Mouse (Mus musculus): Measurements from ENCODE around the gene Zc3h6.
"Not testable (repeated sequence)": the region's sequence is repeated elsewhere in the genome, so short reads cannot be mapped to it uniquely, and the experiment has no call there.

Zc3h6 gene

GRCm38 (mm10) chr2:128966641-128967580 lies at the start of gene Zc3h6:
TSS of gene Zc3h6 (plus strand) at chr2:128967402.
- peak; percentile 85 for DNase-seq (ENCODE audit: low read depth, low spot score)

DNA sequence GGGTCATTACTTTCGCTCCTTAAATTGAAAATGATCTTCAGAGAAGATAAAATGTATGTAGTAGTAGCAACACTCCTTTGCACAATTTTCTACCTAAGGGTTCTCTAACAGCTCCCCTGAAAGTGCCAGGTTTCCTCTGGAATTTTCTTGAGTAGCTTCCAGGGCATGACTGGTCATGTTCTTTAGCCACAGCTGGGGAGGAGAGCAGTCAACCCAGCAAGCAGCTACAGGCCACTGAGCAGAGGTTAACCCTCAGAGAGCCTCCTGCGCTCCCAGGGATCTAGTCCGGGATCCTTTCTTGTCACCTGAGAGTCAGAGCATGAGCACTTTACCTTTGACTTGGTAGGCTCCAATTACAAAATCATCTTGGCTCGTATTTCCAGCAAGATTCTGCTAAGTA lies 42.4 kb upstream of the Zc3h6 start:
- DNase-seq (ENCODE audit: low read depth, low spot score) = no peak

DNA sequence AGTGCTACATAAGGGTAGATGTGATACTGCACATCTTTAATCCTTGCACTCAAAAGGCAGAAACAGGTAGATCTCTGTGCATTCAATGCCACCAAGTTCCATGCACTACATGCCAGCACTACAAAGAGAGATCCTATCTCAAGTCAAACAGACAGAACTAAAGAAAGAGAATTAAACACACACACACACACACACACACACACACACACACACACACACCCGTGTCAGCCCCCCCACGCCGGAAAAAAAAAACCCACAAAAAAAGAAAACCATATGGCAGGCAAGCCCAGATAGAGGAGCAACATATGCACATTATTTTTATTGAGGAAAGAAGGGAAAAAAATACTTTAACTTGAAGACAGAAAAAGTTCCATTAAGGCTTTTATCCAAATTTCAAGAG lies 38.8 kb upstream of the Zc3h6 start:
- DNase-seq (ENCODE audit: low read depth, low spot score) = no peak

- DNase-seq (ENCODE audit: low read depth, low spot score) = no peak
These were observed 36.5 kb upstream of the Zc3h6 start for GRCm38 (mm10) chr2:128930704-128931103.

GRCm38 (mm10) chr2:128936256-128936655 lies 30.9 kb upstream of the Zc3h6 start:
- no peak for DNase-seq (ENCODE audit: low read depth, low spot score)

- peak; percentile 92 for DNase-seq (ENCODE audit: low read depth, low spot score)
These were observed 23.4 kb upstream of the Zc3h6 start, which contains the start of gene Zc3h8 for GRCm38 (mm10) chr2:128943538-128944528. TSS of gene Zc3h8 (minus strand) at chr2:128944077.

GRCm38 (mm10) chr2:128947962-128948588 lies 19.1 kb upstream of the Zc3h6 start:
- no peak for DNase-seq (ENCODE audit: low read depth, low spot score)

DNA sequence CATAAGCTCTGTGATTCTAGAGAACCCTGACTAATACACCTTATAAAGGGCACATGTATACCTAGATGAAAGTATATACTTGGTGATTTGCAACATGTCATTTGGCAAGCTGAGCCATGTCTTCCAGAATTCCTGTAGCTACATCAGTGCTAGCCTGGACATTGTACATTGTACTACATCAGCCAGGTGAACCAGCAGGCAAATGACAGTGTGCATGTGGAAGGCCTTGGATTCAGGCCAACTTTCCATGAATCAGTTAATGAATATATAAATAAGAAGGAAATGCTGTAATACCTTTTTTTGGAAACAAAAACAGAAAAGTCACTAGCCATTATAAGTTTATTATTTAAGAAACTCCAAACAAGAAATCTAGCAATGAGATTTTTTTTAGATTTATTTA lies 13.0 kb upstream of the Zc3h6 start:
- no peak for DNase-seq (ENCODE audit: low read depth, low spot score)

GRCm38 (mm10) chr2:128965505-128966105 lies 1.6 kb upstream of the Zc3h6 start:
- DNase-seq (ENCODE audit: low read depth, low spot score) = no peak

DNA sequence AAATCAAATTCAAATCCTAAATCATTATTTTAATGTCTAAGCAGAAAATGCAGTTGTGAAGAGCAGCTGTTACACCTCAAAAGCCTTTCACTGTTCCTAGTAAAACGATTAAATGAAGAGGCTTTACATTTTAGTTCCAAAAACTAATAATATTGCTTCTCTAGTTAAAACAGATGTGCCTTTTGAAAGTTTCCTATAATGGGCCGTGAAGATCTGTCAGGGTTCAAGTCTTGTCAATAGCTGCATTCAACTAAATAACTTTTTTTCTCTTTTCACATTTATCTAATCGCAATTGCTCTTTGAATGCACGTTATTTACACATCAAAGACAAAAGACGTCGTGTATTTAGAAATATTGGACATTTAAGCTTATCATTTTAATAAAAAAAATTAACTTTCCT lies 966 bp upstream of the Zc3h6 start:
- no peak for DNase-seq (ENCODE audit: low read depth, low spot score)

DNA sequence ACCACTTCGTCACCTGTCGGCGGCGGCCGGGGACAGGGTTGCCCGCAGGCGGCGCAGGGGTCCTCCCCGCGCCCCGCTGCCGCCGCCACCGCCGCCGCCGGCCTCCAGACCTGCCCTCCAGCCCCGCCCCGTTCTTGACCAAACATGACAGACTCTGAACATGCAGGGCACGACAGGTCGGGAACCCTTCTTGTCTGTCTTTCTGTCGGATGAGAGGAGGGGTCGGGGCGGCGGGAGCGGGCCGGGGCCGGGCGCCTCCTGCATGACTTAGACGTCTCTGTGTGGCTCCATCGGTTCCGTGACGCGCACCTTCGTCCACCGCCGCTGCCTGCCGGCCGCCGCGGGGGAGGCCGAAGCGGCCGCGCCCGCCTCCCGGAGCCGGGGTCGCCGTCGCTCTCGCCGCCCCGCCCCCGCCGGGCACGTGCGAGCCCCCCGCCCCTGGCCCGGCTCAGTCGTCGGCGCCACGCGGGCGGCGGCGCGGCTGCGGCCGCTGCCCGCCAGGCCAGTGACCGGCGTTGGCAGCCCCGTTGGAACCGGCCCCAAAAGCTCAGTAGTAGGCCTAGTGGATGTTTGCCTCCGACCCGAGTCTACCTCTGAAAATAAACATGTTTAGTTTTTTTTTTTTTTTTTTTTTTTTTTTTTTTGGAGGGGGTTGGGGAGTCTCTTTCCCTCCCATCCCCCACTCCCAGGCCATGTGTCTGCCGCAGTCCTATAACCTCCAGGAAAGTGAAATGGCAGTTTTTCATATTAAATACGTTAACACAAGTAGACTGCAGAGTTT lies 649 bp downstream of the Zc3h6 start, which contains the start of gene Gm10762:
Gene Gm10762 (minus strand): TSS at position 65 of the 781 bp plus-strand sequence.
- DNase-seq (ENCODE audit: low read depth, low spot score) = peak; percentile 42

- no peak for DNase-seq (ENCODE audit: low read depth, low spot score)
These were observed 1.4 kb downstream of the Zc3h6 start for GRCm38 (mm10) chr2:128968475-128969083.

GRCm38 (mm10) chr2:128972301-128972700 lies 5.1 kb downstream of the Zc3h6 start:
- DNase-seq (ENCODE audit: low read depth, low spot score) = no peak

GRCm38 (mm10) chr2:128975572-128975971 lies 8.4 kb downstream of the Zc3h6 start:
- no peak for DNase-seq (ENCODE audit: low read depth, low spot score)

DNA sequence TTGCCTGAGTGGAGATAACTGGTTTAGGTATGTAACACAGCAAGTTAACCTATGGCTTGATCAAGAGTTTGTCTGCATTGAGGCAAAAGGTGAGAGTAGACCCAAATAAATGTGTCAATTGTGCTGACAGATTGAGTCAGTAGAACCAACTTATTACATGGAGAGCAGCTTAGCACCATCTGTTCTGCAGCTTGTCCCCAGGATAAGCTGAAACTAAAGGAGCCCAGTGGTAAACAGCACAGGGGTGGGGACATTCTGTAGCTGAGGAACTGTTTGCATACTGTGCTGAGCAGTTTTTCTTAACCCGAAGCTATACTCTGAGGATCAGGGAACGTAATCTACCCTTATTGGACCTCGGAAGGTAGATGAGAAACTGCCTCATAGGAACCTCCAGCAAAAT lies 17.5 kb downstream of the Zc3h6 start:
- no peak for DNase-seq (ENCODE audit: low read depth, low spot score)

GRCm38 (mm10) chr2:129004872-129005271 lies 37.7 kb downstream of the Zc3h6 start:
- DNase-seq (ENCODE audit: low read depth, low spot score) = no peak

- DNase-seq (ENCODE audit: low read depth, low spot score) = no peak
These were observed 39.1 kb downstream of the Zc3h6 start for GRCm38 (mm10) chr2:129006194-129006749.

DNA sequence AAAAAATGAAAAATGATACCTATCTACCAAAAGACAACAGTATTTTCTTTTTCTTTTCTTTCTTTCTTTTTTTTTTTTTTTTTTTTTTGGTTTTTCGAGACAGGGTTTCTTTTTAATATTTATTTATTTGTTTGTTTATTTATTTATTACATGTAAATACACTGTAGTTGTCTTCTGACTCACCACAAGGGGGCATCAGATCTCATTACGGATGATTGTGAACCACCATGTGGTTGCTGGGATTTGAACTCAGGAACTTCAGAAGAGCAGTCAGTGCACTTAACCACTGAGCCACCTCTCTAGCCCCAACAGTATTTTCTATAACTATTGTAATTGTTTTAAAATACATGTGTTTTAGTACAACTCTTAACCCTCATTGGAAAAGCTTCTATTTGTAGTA lies 41.7 kb downstream of the Zc3h6 start:
- DNase-seq (ENCODE audit: low read depth, low spot score) = not testable (repeated sequence)

DNA sequence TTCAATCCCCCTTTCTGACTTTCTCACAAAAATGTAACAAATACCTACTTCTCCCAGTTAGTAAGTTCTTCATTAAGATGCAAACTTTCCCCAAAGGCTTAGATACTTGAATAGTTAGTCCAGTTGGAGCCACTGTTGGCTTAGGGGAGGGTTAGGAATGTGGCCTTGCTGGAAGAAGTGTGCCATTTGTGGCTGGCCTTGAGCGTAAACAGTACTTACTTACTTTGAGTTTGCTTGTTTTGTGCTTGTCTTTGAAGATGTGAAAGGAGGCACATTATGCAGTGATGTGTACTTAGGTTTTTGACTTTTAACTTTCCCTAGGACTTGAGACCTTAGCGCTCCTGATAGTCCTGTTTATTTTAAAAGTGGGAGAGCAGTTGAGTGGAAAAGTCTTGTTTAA lies 52.9 kb downstream of the Zc3h6 start:
- DNase-seq (ENCODE audit: low read depth, low spot score) = no peak

DNA sequence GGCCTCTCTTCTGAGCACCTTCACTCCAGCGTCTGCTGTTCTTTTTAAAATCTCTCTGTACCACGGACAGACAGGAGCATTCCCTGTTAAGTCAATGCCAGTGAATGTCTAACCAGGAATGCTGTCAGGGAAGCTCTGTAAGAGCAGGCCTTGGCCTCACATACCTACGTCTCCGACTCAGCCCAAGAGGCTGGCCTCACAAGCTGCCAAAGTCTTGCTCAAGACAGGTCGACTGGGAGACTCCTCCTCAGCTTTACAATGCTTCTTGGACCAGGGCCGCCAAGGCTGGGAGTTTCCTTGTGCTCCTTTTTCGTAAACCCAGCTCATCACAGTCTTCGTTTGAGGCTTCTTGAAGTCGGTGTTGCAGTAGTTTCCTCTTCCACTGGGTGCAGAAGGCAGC lies 57.6 kb downstream of the Zc3h6 start:
- DNase-seq (ENCODE audit: low read depth, low spot score) = no peak
